Mouse (Mus musculus): Measurements from ENCODE around the gene Lilra6. TPM values are rescaled to one million over a fixed set of nuclear protein-coding genes. Genes with fewer than 3 reads are reported as not detected.

Gene Lilra6
- 1 to 10 TPM in 1 of 2 experiments, not detected in 1; 1.1 TPM for total RNA-seq (2023)

DNA sequence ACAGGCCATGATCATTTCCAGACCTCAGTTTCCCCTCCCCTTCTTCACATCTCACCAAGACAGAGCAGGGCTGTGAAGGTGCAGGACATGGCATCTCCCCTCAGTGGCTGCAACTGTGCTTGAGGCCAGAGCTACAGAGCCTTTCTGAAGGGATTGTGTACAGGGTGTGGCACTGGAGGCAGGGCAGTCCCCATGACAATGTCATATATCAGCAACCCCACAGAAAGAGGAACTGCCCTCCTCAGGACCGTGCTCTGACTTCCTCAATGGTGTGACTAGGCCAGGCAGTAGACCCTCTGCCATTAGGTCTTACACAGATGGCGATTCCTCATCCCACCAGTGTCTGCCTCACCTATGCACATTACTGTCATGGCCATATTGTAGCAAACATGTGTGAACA, at the start of gene Lilra6:
TSS of gene Lilra6 (minus strand) at position 117 of the 400 bp plus-strand sequence.

GRCm38 (mm10) chr7:3898036-3898590, 17.2 kb downstream of the Lilra6 start, which contains the start of gene Gm14548:
Gm14548 (minus strand) TSS chr7:3898120.

Other genes starting within 250 kb of the Lilra6 start
- 10 to 100 TPM; 14.1 to 14.5 TPM for gene Leng1, start 249.7 kb downstream of the Lilra6 start, total RNA-seq (2023)
- gene Tmc4, start 237.9 kb downstream of the Lilra6 start, total RNA-seq (2023): 10 to 100 TPM; 10.7 to 11.3 TPM
- 10 to 100 TPM; 24.6 to 26.1 TPM for gene Tsen34, start 222.6 kb downstream of the Lilra6 start, total RNA-seq (2023)
- 10 to 100 TPM; 58.2 to 69.3 TPM for gene Mboat7, start 222.0 kb downstream of the Lilra6 start, total RNA-seq (2023)
- 1,000 to 10,000 TPM; 2,583 to 2,648 TPM for gene Rps9, start 211.5 kb downstream of the Lilra6 start, total RNA-seq (2023)
- gene Pirb, start 195.1 kb downstream of the Lilra6 start, total RNA-seq (2023): under 1 TPM; 0.68 to 0.93 TPM
- under 1 TPM; 0.44 to 0.50 TPM for gene Gm15448, start 89.8 kb downstream of the Lilra6 start, total RNA-seq (2023)
- gene Pira2, start 70.5 kb downstream of the Lilra6 start, total RNA-seq (2023): 1 to 10 TPM in 1 of 2 experiments, under 1 TPM in 1; 0.47 to 1.3 TPM
- under 1 TPM in 1 of 2 experiments, not detected in 1; 0.58 TPM for gene Gm14548, start 17.4 kb downstream of the Lilra6 start, total RNA-seq (2023)
- gene Lair1, start 147.7 kb upstream of the Lilra6 start, total RNA-seq (2023): 10 to 100 TPM; 12.2 to 19.3 TPM
- under 1 TPM in 1 of 2 experiments, not detected in 1; 0.29 TPM for gene Ttyh1, start 203.9 kb upstream of the Lilra6 start, total RNA-seq (2023)
- 100 to 1,000 TPM; 398 to 422 TPM for gene Leng8, start 221.5 kb upstream of the Lilra6 start, total RNA-seq (2023)
- gene Leng9, start 234.9 kb upstream of the Lilra6 start, total RNA-seq (2023): 10 to 100 TPM; 13.4 to 14.0 TPM
- not detected for gene Cdc42ep5, start 249.4 kb upstream of the Lilra6 start, total RNA-seq (2023)